Mouse (Mus musculus) spleen, postnatal 4 days (tissue): ENCODE data around the gene Lhx2.

Experiments
- DNase-seq, 2 experiments: peaks; one replicate each; pipeline ENCODE4 v3.0.0; 2022; ENCODE audit warnings: low spot score in 2 of 2

Gene Lhx2

DNA sequence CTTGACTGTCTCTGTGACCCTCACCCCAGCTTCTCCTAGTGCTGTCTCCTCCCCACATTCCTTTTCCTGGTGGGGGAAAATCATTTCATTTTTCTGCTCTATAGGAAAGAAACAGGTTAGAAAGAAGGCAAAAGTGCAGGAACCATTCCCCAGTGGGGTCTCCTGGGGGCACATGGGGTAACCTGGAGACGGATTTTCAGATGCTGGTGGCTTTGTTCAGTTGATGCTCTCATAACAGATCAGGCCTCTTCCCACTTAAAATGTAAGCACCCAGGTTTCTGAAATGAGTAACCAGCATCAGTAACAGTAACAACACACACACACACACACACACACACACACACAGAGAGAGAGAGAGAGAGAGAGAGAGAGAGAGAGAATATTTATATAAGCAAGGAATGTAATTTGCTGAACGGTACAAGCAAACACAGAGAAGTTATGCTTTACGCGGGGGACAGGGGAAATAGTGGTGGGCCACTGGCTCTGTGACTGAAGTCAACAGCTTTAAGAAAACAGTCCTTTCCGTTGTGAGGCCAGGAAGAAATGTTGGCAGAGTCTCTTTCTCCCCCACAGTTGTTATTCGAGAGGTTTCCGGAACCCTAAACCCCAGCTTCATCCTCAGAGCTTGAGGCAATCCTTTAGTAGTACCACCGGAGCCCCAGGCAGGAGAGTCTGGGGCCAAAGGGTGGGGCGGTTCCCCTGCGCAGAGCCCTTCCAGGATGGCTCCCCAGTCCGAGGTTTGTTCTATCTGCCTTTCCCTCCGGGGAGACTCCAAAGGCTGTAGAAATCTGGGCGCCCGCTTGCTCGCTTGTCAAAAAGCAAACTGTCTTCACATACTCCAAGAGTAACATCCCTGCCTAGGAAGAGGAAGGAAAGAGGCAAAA, 8.0 kb downstream of the Lhx2 start:
- no peak for DNase-seq

DNA sequence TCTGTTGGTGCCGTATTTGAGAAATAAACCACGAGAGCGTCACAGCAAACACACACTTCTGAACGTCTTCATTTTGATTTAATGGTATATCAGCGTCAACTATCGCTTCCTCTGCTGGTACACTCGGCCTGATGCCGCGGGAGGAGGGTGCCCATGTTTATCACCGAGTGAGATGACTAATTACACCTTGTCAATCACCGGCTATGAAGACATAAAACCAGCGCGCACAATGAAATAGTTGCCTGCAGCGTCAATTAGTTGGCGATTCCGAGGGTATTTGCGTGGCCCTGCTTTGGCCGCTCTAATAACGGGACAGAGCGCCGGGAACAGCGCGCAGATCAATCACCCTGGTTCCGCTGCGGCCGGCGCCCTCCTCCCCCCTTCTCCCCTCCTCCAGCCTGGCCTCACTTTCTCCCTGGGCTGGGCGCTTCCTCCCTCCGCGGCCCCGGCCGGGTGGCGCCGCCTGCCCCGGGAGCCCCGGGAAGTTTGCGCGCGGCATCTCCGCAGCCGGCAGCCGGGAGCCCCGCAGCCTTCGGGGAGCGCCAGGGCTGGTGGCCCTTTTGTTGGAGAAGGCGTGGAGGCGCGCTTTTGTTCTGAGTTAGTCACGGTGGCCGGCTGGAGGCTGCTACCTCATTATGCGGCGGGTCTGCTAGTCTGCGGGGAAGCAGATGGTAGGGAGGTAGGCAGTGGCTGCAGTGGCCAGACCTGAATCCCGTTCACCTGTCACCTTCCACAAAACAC, 8.9 kb downstream of the Lhx2 start:
- no peak for DNase-seq

DNA sequence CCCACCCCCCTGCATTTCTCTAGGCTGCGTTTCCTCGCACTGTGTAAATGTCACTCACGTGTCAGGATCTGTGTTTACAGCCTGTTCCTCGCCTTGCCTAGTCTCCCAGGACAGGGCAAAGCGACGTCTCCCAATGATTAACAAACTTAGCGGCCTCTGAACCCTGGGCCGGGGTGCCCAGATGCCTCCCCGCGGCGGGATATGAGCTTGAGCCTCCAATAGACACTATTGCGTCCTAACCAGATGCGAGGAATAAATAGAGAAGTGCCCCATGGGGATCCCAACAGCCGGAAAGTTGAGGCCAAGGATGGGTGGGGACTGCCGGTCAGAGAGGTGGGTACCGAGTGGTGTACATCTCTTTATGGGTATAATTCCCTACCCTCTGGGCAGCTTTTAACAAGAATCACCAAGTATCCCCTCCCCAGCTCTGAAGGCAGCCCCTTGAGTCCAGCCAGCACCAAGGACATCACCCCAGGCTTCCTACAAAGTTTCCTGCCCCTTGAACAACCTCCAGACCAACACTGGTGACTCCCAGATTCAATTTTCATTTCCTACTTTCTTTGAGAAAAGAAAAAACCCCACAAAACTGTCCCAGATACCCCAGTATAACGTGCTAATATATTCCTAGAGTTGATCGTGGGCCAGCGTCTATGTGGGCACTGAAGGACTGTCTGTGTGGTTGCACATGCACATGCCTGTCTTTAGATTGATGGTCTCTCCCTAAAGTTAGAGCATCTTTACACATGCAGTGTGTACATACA, 9.8 kb downstream of the Lhx2 start:
- DNase-seq: no peak

DNA sequence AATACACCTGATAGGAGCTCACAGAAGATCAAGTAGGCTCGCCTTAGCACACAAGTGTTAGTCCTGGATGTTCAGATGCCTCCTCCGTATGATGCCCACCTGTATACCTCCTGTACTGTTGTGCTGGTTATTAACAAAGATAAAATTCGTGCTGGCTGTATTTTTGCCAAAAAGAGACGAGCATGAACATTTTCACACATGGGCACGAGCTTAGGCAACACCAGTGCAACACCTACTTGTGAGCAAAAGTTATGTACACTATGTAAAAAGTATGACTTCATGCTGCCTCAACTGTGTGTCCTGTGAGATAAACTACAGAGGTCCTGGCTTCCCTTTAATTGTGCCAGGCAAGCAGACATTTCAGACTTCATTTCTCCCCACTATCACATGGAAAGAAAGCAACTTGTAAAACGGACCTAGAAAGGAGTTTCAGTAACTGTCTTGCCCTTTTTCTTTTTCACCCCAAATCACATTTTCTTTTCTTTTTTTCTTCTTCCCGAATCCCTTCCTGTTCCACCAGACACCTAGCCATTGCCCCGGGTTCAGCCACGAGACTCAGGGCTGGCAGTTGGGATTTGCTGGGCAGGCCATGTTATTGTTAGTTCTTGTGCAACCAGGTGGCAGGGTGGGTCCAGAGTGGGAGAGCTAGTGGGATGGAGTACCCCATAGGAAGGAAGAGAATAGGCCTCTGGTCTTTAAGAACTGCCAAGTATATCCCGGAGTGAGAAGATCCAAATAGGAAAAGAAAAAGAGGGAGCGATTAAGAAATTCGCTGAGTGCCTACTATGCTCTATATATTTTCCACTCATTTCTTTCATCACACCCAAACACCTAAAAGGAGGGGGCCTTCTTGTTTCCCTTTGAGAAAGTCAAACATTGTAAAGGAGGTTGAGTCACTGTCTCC, 10.6 kb downstream of the Lhx2 start:
- DNase-seq: no peak

DNA sequence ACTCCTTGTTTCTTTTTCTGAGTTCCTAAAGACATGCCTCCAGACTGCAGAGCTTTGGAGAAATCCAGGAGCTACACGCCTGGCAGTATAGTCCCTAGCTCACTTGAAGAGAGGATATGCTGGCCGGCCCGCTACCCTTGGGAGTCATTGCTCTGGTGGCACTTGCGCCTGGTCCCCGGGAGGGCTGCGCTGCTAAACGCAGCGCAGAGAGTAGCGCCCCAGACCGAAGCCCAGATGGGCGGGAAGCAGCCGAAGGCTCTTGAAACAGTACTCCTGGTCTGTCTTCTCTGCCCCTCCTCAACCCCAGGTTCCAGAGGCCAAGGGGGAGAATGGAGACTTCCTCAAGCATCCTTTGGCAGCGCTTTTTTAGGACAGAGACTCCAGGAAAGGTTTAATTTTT, 11.3 kb downstream of the Lhx2 start:
- DNase-seq: no peak

DNA sequence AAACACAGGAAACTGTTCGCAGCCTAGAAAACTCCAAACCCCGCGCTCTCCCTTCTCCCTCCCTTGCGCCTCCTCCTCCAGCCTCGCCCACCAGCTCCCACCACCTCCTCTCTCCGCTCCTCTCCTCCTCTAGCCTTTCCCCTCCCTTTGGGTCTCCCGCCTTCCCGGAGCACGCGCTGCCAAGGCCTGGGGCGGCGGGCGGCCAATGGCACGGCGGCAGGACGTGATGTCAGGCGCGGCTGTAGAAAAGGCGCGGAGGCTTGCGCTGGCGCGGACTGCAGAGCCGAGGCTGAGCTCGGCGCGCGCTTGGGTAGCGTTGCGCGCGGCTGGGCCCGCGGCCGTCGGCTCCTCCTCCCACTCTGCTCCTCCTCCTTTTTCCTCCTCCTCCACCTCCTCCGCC, 11.7 kb downstream of the Lhx2 start:
- peak in 1 of 2 experiments; percentile 35 for DNase-seq

DNA sequence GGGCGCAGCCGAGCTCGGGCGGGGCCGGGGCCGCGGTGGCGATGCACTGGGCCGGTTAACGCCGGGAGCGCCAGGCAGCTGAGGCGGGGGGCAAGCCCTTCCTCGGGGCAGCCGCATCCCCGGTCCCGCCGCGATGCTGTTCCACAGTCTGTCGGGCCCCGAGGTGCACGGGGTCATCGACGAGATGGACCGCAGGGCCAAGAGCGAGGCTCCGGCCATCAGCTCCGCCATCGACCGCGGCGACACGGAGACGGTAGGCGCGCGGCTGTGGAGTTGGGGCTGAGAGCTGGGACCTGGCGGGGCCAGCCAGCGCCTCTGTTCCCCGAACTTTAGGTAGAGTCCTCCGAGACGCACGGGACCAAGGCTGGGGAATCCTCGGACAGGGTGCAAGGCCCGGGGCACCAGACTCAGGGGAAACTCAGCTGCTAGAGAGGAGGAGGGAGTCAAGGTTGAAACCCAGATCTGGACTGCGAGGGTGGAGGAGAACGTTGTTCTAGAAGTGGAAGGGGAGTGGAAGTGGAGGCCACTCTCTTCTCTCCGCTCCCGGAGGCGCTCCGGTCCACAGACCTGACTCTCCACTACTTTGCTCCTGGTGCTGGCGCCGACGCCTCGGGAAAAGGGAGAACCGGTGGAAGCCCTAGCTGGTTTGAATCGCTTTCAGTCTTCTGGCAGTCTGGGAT, 12.7 kb downstream of the Lhx2 start:
- DNase-seq: no peak

DNA sequence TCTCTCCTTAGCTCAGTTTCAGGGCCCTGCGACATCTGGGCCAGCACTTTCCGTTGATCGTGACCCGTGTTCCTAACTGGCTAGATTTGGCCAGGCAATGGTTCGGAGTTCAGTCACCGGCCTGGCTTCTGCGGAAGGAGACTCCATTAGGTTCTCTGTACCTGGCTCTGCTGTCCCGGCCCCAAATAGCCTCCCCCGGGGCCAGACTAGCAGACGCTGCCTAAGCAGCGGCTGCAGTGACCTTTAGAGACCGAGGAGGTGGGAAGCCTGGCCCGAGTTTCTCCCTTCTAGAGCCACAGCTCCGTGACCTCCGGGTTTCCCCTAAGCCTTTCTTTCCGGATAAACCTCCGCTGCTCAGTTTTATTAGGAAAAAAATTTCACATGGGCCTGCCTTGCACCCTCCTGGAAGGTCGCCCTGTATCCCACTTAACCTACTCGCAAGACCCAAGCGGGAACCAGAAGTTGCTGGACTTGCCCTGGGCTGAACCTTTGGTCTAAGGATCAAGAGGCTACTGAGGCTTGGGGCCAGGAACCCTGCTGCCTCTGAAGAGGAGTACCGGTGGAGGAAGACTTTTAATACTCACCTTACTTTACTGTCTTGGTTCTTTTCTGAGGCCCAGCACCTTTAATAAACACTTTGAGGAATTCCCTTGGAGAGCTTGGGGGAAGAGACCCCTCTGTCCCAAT, 13.4 kb downstream of the Lhx2 start:
- no peak for DNase-seq

DNA sequence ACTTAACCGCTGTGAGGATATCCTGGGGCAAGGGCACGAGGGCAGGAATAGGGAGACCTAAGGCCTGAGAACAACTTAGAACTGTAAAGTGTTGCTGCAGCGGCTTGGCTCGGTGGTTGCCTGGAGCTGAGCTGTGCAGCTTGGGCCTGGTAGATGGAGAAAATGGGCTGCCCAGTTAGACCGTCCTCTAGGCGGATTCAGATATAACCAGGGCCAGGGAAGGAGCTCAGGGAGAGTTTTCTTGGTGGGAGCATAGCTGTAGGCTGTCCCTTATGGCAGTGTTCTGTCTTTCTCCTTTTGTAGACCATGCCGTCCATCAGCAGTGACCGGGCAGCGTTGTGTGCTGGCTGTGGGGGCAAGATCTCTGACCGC, 13.9 kb downstream of the Lhx2 start:
- DNase-seq: no peak

DNA sequence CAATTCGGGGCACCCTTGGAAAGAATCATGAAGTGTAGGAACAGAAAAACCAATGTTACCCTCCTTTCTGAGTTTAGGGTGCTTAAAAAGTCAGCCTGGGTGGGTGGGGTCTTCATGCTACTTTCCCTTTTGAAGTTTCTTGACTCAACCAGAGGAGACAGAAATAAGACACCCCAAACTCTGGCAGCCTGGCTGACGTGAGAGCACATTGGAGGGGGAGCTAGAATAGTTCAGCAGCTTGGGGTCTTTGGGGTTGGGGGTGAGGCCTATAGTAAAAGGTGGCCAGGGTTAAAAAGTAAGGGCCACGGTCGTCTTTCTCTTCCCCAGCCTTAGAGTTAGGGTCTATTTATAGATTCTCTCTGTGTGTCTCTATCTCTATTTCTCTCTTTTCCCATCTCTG, 14.6 kb downstream of the Lhx2 start:
- DNase-seq: no peak

DNA sequence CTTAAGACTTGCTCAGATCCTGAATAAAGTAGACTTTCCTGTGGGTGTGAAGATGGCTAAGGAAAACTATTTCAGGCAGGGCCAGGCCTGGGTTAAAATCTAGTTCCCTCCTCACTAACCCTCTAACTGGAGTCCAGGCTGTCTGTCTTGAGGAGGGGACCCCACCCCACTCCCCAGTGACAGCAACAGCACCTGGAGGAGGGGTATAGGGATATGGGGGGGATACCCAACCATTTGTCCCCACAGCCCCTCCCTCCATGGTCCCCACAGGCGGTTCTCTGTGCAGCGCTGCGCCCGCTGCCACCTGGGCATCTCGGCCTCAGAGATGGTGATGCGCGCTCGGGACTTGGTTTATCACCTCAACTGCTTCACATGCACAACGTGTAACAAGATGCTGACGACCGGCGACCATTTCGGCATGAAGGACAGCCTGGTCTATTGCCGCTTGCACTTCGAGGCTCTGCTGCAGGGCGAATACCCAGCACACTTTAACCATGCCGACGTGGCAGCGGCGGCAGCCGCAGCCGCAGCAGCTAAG, 15.2 kb downstream of the Lhx2 start:
- DNase-seq: no peak

DNA sequence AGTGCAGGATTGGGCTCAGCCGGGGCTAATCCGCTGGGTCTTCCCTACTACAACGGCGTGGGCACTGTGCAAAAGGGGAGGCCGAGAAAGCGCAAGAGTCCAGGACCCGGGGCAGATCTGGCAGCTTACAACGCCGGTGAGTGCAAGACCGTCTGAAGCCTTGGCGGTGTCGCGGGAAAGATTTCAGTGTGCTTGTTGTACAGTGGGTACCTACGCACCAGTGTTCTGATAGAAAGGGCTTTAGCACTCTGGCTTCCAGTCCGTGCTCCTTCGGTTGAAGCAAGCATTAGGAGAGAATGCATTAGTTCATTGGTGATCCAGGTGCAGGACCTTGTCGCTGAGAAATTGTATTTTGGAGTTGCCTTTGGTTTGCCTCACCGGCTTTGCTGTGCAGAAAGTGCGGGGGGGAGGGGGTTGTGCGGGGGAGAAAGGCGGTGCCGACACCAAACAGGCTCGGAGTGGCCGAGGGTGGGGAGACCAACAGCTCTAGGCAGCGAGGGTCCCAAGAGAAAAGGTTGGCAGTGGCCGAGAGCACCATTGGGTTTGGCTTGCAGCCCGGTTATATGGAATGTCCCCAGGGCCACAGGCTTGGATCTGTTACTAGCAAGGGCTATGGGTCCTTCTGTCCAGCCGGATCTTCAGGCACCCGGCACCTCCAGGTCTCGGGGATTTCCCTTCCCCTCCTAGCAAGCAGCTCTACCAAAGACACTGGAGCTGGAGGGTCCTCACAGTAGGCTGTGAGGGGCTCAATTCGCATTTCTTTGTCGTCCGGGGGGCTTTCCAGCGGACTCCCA, 15.8 kb downstream of the Lhx2 start:
- DNase-seq: no peak

DNA sequence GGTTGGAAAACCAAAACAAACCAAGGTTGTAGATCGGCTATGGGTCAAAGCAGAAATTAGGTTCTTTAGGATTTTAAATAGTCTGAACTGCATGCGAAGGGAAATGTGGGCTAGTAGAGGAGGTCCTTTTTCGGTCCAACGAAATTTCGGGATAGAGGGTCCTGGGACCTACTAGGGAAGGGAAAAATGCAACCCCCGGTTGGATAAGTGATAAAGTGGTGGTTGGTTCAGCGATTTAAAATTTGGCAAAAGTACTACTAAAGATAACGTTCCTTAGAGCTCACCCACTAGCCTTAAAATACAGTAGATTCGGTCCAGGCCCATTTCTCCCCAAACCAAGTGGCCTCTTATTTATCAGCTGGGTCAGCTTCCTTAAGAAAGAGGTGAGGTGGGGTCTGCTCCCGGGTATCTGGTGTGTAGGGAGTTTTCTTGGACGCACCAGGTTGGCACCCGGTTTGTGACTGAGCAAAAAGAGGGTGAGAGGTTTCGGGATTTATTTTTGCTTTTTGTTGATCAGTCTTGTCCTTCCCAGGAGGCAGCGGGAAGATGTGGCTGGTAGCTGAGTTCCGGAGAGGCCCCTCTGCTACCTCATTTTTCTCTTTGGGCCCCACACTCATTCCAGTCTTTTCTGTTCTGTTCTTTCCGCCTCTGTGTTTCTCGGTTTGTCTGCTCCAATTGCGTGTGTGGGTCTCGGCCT, 16.8 kb downstream of the Lhx2 start:
- no peak for DNase-seq

DNA sequence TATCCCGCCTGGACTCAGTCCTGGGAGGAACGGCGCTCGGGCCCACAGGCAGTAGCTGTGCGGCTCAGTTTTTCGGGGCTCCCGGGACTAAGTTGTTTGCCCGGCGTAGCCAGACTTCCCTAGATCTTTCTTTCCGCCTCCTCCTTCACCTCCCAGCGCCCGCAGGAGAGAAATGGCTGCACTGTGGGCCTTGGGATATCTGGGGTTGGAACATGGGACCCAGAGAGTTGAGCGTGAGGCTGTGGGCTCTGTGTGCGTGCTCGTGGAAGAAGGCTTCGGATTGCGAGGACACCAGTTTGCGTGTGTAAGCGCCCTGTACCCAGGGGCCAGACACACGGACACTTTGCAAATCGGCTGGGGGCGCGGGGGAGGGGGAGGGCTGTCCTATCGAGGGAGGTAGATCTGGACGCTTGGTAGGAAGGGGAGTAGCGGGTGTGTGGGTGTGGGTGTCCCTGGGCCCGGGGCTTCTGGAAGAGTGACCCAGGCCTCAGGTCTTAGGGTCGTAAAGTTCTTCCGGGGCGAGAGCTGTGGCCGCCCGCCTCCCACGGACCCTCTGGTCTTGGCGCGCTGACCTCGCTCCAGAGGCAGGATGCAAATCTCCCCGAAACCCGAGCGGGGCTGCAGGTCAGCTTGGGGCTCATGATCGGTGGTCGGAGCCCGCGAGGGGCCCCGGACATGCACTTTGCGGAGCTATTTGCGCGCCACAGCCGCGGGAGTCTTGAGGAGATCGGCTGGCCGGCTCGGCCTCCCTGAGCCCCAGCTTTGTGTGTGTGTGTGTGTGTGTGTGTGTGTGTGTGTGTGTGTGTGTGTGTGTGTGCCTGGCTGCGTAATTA, 17.6 kb downstream of the Lhx2 start:
- DNase-seq: no peak

DNA sequence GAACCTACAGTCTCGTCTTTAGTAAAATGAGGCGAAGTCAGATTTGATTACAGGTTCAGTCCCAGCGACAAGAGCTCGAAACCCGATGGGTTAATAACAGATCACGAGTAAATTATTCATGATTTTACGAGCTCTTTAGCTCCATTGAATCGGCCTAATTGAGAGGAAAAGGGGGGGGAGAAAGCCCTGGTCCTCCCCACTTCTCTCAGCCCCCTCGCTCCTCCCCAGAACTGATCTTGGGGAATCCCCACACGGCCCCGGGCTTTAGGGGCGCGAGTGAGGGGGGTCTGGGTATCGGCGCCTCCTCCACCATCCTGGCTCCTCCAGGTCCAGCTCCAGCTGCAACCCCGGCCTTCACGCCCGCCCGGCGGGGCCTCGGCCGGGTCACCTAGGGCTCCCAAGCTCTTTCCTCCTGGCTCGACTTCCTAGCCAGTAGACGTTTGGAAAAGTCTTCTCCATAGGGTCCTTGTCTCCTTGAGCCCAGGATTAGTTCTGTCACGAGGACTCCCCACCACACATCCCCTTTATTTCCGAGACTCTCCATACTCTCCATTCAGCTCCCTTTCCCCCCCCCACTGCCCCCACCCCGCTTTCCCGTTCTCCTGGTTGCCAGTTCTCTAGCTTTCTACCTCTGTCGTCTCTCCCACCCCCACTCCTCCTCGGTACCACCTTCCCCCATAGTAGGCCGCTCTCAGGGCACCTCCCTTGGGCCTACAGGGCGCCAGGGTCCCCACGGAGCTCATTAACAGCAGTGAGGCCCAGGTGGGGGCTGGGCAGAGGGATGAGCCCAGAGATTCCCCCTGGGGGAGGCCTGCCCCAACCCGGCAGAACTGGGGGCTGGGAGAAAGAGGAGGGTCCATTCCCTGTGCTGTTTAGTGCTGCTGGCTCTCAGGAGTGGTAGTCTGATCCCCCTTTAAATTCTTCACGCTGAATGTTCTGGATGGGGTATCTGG, 18.5 kb downstream of the Lhx2 start:
- DNase-seq: no peak

DNA sequence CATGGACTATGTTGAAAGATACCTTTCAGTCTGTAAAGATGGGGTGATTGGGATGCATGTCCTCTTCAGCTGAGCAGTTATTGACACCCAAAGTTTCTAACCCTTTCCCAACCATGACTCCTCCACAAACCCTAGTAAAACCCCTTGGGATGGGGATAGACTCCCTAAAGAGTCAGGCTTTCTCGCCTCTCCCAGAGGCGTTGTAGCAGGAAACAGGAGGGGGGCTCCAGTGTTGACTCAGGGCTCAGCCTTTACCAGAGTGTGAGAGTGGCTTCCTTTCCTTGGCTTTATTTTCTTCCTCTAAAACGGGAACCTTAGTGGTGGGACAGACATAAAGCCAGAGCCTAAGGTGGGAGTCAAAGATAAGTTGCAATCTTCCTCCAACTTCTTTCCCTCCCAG, 19.5 kb downstream of the Lhx2 start:
- no peak for DNase-seq

DNA sequence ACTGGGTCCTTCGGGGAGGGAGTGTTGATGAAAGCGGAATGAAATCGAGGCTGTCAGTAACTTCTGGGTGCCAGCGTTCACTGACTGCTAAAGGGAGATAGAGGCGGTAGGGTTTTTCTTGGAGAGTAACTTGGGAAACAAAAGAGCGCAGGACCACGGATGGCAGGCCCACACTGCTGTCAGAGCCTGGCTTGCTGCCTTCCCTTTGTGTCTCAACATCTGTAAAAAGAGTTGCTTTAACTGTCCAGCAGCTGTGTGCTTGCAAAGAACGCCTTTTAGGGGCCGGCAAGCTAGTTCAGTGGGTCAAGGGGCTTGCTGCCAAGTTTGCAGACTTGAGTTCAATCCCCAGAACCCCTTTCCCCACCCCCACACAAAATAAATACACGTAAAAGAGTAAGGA, 20.1 kb downstream of the Lhx2 start:
- DNase-seq: no peak
